Mouse (Mus musculus): ENCODE results near the gene Tecpr2. TPM values are rescaled to one million over a fixed set of nuclear protein-coding genes. Genes with fewer than 3 reads are reported as not detected.

The Tecpr2 gene
- total RNA-seq, 1 experiment from 2014 or later = 3.8 TPM

GRCm38 (mm10) chr12:110966079-110966478 lies 77.0 kb downstream of the Tecpr2 start:
- ATAC-seq (replicated peaks in 1 of 2; ENCODE audit: insufficient read depth in 1 of 2, low FRiP score in 2 of 2, low TSS enrichment in 1 of 2, low read depth in 1 of 2, poor library complexity in 2 of 2, severe bottlenecking in 2 of 2) = no peak

GRCm38 (mm10) chr12:110967146-110967545 lies 78.1 kb downstream of the Tecpr2 start:
- no peak for ATAC-seq (replicated peaks in 1 of 2; ENCODE audit: insufficient read depth in 1 of 2, low FRiP score in 2 of 2, low TSS enrichment in 1 of 2, low read depth in 1 of 2, poor library complexity in 2 of 2, severe bottlenecking in 2 of 2)

GRCm38 (mm10) chr12:110970408-110970807 lies 81.3 kb downstream of the Tecpr2 start:
- ATAC-seq (replicated peaks in 1 of 2; ENCODE audit: insufficient read depth in 1 of 2, low FRiP score in 2 of 2, low TSS enrichment in 1 of 2, low read depth in 1 of 2, poor library complexity in 2 of 2, severe bottlenecking in 2 of 2) = no peak

GRCm38 (mm10) chr12:110971972-110972371 lies 82.9 kb downstream of the Tecpr2 start:
- no peak for ATAC-seq (replicated peaks in 1 of 2; ENCODE audit: insufficient read depth in 1 of 2, low FRiP score in 2 of 2, low TSS enrichment in 1 of 2, low read depth in 1 of 2, poor library complexity in 2 of 2, severe bottlenecking in 2 of 2)

- no peak for ATAC-seq (replicated peaks in 1 of 2; ENCODE audit: insufficient read depth in 1 of 2, low FRiP score in 2 of 2, low TSS enrichment in 1 of 2, low read depth in 1 of 2, poor library complexity in 2 of 2, severe bottlenecking in 2 of 2)
Measured at GRCm38 (mm10) chr12:110973829-110974228, 84.8 kb downstream of the Tecpr2 start.

- peak in 1 of 2 experiments; percentile 43; a peak in 2 of 4 replicates for ATAC-seq (replicated peaks in 1 of 2; ENCODE audit: insufficient read depth in 1 of 2, low FRiP score in 2 of 2, low TSS enrichment in 1 of 2, low read depth in 1 of 2, poor library complexity in 2 of 2, severe bottlenecking in 2 of 2)
Measured at GRCm38 (mm10) chr12:110974295-110974694, 85.2 kb downstream of the Tecpr2 start.

GRCm38 (mm10) chr12:110974726-110975125 lies 85.7 kb downstream of the Tecpr2 start:
- peak; percentile 14 to 44; a peak in 3 of 4 replicates for ATAC-seq (replicated peaks in 1 of 2; ENCODE audit: insufficient read depth in 1 of 2, low FRiP score in 2 of 2, low TSS enrichment in 1 of 2, low read depth in 1 of 2, poor library complexity in 2 of 2, severe bottlenecking in 2 of 2)

GRCm38 (mm10) chr12:110975385-110975784 lies 86.3 kb downstream of the Tecpr2 start:
- ATAC-seq (replicated peaks in 1 of 2; ENCODE audit: insufficient read depth in 1 of 2, low FRiP score in 2 of 2, low TSS enrichment in 1 of 2, low read depth in 1 of 2, poor library complexity in 2 of 2, severe bottlenecking in 2 of 2) = no peak

- no peak for ATAC-seq (replicated peaks in 1 of 2; ENCODE audit: insufficient read depth in 1 of 2, low FRiP score in 2 of 2, low TSS enrichment in 1 of 2, low read depth in 1 of 2, poor library complexity in 2 of 2, severe bottlenecking in 2 of 2)
Measured at GRCm38 (mm10) chr12:110975838-110976468, 86.9 kb downstream of the Tecpr2 start.

- no peak for ATAC-seq (replicated peaks in 1 of 2; ENCODE audit: insufficient read depth in 1 of 2, low FRiP score in 2 of 2, low TSS enrichment in 1 of 2, low read depth in 1 of 2, poor library complexity in 2 of 2, severe bottlenecking in 2 of 2)
Measured at GRCm38 (mm10) chr12:110976589-110977344, 87.7 kb downstream of the Tecpr2 start.

- ATAC-seq (replicated peaks in 1 of 2; ENCODE audit: insufficient read depth in 1 of 2, low FRiP score in 2 of 2, low TSS enrichment in 1 of 2, low read depth in 1 of 2, poor library complexity in 2 of 2, severe bottlenecking in 2 of 2) = no peak
Measured at GRCm38 (mm10) chr12:110977345-110977733, 88.3 kb downstream of the Tecpr2 start.

GRCm38 (mm10) chr12:110977896-110978606 lies 89.0 kb downstream of the Tecpr2 start:
- no peak for ATAC-seq (replicated peaks in 1 of 2; ENCODE audit: insufficient read depth in 1 of 2, low FRiP score in 2 of 2, low TSS enrichment in 1 of 2, low read depth in 1 of 2, poor library complexity in 2 of 2, severe bottlenecking in 2 of 2)

- ATAC-seq (replicated peaks in 1 of 2; ENCODE audit: insufficient read depth in 1 of 2, low FRiP score in 2 of 2, low TSS enrichment in 1 of 2, low read depth in 1 of 2, poor library complexity in 2 of 2, severe bottlenecking in 2 of 2) = peak; percentile 79 to 84
Measured at GRCm38 (mm10) chr12:110978607-110979406, 89.7 kb downstream of the Tecpr2 start, which contains the start of gene Ankrd9. Gene Ankrd9 (minus strand): TSS chr12:110979040.

- ATAC-seq (replicated peaks in 1 of 2; ENCODE audit: insufficient read depth in 1 of 2, low FRiP score in 2 of 2, low TSS enrichment in 1 of 2, low read depth in 1 of 2, poor library complexity in 2 of 2, severe bottlenecking in 2 of 2) = no peak
Measured at GRCm38 (mm10) chr12:110979808-110980207, 90.7 kb downstream of the Tecpr2 start.

- ATAC-seq (replicated peaks in 1 of 2; ENCODE audit: insufficient read depth in 1 of 2, low FRiP score in 2 of 2, low TSS enrichment in 1 of 2, low read depth in 1 of 2, poor library complexity in 2 of 2, severe bottlenecking in 2 of 2) = no peak
Measured at GRCm38 (mm10) chr12:110981736-110982135, 92.7 kb downstream of the Tecpr2 start.

GRCm38 (mm10) chr12:110983083-110983482 lies 94.0 kb downstream of the Tecpr2 start:
- no peak for ATAC-seq (replicated peaks in 1 of 2; ENCODE audit: insufficient read depth in 1 of 2, low FRiP score in 2 of 2, low TSS enrichment in 1 of 2, low read depth in 1 of 2, poor library complexity in 2 of 2, severe bottlenecking in 2 of 2)

GRCm38 (mm10) chr12:110983714-110984113 lies 94.7 kb downstream of the Tecpr2 start:
- ATAC-seq (replicated peaks in 1 of 2; ENCODE audit: insufficient read depth in 1 of 2, low FRiP score in 2 of 2, low TSS enrichment in 1 of 2, low read depth in 1 of 2, poor library complexity in 2 of 2, severe bottlenecking in 2 of 2) = no peak

All from hematopoietic stem cell, adult 5-6 weeks (primary cell).